Mouse (Mus musculus) retina, postnatal 1 day (tissue): Measurements from ENCODE around the gene Rbpj.
"Not testable (repeated sequence)": the region's sequence is repeated elsewhere in the genome, so short reads cannot be mapped to it uniquely, and the experiment has no call there.

Experiments
- DNase-seq: peaks from one replicate; pipeline ENCODE4 v3.0.0-alpha.2; 2012

Gene Rbpj

GRCm38 (mm10) chr5:53599116-53599515, 133.2 kb downstream of the Rbpj start:
- DNase-seq: no peak

- DNase-seq: peak; percentile 36
Observed at GRCm38 (mm10) chr5:53602194-53602593, 136.2 kb downstream of the Rbpj start.

- DNase-seq: no peak
Observed at GRCm38 (mm10) chr5:53605450-53605849, 139.5 kb downstream of the Rbpj start.

- DNase-seq: no peak
Observed at GRCm38 (mm10) chr5:53607230-53607996, 141.5 kb downstream of the Rbpj start.

- no peak for DNase-seq
Observed at GRCm38 (mm10) chr5:53618844-53619243, 152.9 kb downstream of the Rbpj start.

- DNase-seq: no peak
Observed at GRCm38 (mm10) chr5:53632026-53632425, 166.1 kb downstream of the Rbpj start.

GRCm38 (mm10) chr5:53636795-53637194, 170.8 kb downstream of the Rbpj start:
- DNase-seq: no peak

GRCm38 (mm10) chr5:53637206-53637605, 171.3 kb downstream of the Rbpj start:
- no peak for DNase-seq

GRCm38 (mm10) chr5:53638647-53639046, 172.7 kb downstream of the Rbpj start:
- peak; percentile 34 for DNase-seq

- DNase-seq: no peak
Observed at GRCm38 (mm10) chr5:53646669-53647068, 180.7 kb downstream of the Rbpj start.

GRCm38 (mm10) chr5:53647358-53647757, 181.4 kb downstream of the Rbpj start:
- DNase-seq: no peak

- no peak for DNase-seq
Observed at GRCm38 (mm10) chr5:53656596-53656995, 190.6 kb downstream of the Rbpj start.

GRCm38 (mm10) chr5:53657925-53658324, 192.0 kb downstream of the Rbpj start:
- DNase-seq: peak; percentile 45

- DNase-seq: no peak
Observed at GRCm38 (mm10) chr5:53661508-53661907, 195.6 kb downstream of the Rbpj start.

- DNase-seq: no peak
Observed at GRCm38 (mm10) chr5:53662413-53662812, 196.5 kb downstream of the Rbpj start.

- no peak for DNase-seq
Observed at GRCm38 (mm10) chr5:53663665-53664064, 197.7 kb downstream of the Rbpj start.

- no peak for DNase-seq
Observed at GRCm38 (mm10) chr5:53668021-53668420, 202.1 kb downstream of the Rbpj start.

- DNase-seq: no peak
Observed at GRCm38 (mm10) chr5:53670321-53670938, 204.5 kb downstream of the Rbpj start.

GRCm38 (mm10) chr5:53671507-53671906, 205.6 kb downstream of the Rbpj start:
- no peak for DNase-seq

GRCm38 (mm10) chr5:53672352-53672751, 206.4 kb downstream of the Rbpj start:
- peak; percentile 89 for DNase-seq

- DNase-seq: not testable (repeated sequence)
Observed at GRCm38 (mm10) chr5:53673493-53674150, 207.7 kb downstream of the Rbpj start.

- no peak for DNase-seq
Observed at GRCm38 (mm10) chr5:53676671-53677070, 210.7 kb downstream of the Rbpj start.

GRCm38 (mm10) chr5:53678036-53678767, 212.2 kb downstream of the Rbpj start:
- peak; percentile 40 for DNase-seq
